Mouse (Mus musculus) heart, embryonic 11.5 days (tissue): ENCODE data around the gene Smad1. TPM values are rescaled to one million over a fixed set of nuclear protein-coding genes. Genes with fewer than 3 reads are reported as not detected.

Source experiments
- ATAC-seq: fragments of 200-750 bp; cut with Nextera tagmentation; replicated peaks from 2 replicates; pipeline ENCODE4 v1.8.0; 2017; ENCODE audit warnings: moderate library complexity; ENCODE audit not compliant: insufficient number of reproducible peaks, low FRiP score, low TSS enrichment
- H3K27ac ChIP-seq: fragments of 300-500 bp; sonication (generic); 2 replicates; pipeline ENCODE4 v1.5.1; 2014; ENCODE audit warnings: mild to moderate bottlenecking, low read depth, low read length
- H3K27me3 ChIP-seq: fragments of 300-500 bp; sonication (generic); 2 replicates; pipeline ENCODE4 v1.6.1; 2014; ENCODE audit warnings: mild to moderate bottlenecking, low read length, mixed read lengths; ENCODE audit not compliant: control insufficient read depth, insufficient read depth
- H3K36me3 ChIP-seq: fragments of 300-500 bp; sonication (generic); 2 replicates; pipeline ENCODE4 v1.6.1; 2014; ENCODE audit warnings: mild to moderate bottlenecking, low read length, moderate library complexity, mixed read lengths; ENCODE audit not compliant: control insufficient read depth, insufficient read depth
- H3K4me1 ChIP-seq: fragments of 300-500 bp; sonication (generic); 2 replicates; pipeline ENCODE4 v1.6.1; 2014; ENCODE audit warnings: low read length; ENCODE audit not compliant: control insufficient read depth, insufficient read depth
- H3K4me2 ChIP-seq: fragments of 300-500 bp; sonication (generic); 2 replicates; pipeline ENCODE4 v1.6.1; 2014; ENCODE audit warnings: mild to moderate bottlenecking, moderate library complexity
- H3K4me3 ChIP-seq: fragments of 300-500 bp; sonication (generic); 2 replicates; pipeline ENCODE4 v1.5.1; 2014; ENCODE audit warnings: low read depth, low read length
- H3K9ac ChIP-seq: fragments of 300-500 bp; sonication (generic); 2 replicates; pipeline ENCODE4 v1.6.1; 2014; ENCODE audit warnings: mild to moderate bottlenecking, low read depth, low read length, moderate library complexity
- H3K9me3 ChIP-seq: fragments of 300-500 bp; sonication (generic); replicated peaks from 2 replicates; pipeline ENCODE4 v1.6.1; 2016; ENCODE audit warnings: low read length; ENCODE audit not compliant: control insufficient read depth
- WGBS: fragments of 180-500 bp; shearing (Covaris S2); extraction: QIAGEN DNeasy Blood & Tissue Kit; methylation state at CpG from one replicate; pipeline ENCODE4 v1.1.7; 2014; ENCODE audit not compliant: insufficient replicate concordance; 5-methylcytosine and 5-hydroxymethylcytosine counted together
- polyA plus RNA-seq: library from polyadenylated mRNA; unstranded; fragments of >200 nt; fragmentation: Nextera tagmentation; extraction: Ambion mirVana; gene quantifications from 2 replicates; pipeline ENCODE4 v1.2.1, GENCODE M21; 2014

Gene Smad1
- polyA plus RNA-seq, 1 experiment from 2014 or later, result 23.0 TPM

DNA sequence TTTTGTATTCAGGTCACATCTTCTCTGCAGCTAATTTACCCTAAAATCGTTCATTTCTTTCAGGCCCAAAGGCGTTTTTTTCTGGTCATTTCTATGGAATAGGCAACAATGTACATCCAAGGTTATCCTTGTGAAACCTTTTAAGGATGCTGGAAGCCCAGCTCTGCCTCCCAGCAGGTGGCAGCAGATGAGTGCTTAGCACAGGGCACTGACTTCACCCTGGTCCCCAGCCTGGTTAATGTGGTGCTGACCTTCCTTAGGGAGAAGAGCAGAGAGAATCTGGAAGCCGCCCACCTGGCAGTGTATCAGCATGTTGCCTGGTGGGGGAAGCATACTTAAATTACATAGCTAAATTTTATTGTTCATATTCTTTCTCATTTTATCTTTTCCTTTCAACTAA, 101.6 kb downstream of the Smad1 start:
- Histone ChIP-seq H3K4me2 (no peak overlapping the region), H3K9ac (no peak overlapping the region), H3K4me3 (no peak overlapping the region), H3K27ac (no peak overlapping the region), H3K27me3 (no peaks in the 10 kb centered on the region), H3K4me1 (peaks cover 18% of the 10 kb centered on the region), H3K9me3 (no peaks in the 10 kb centered on the region), H3K36me3 (no peaks in the 10 kb centered on the region)
- 35% methylated on average over 3 of the region's 3 CpGs for WGBS
- ATAC-seq, result no peak

DNA sequence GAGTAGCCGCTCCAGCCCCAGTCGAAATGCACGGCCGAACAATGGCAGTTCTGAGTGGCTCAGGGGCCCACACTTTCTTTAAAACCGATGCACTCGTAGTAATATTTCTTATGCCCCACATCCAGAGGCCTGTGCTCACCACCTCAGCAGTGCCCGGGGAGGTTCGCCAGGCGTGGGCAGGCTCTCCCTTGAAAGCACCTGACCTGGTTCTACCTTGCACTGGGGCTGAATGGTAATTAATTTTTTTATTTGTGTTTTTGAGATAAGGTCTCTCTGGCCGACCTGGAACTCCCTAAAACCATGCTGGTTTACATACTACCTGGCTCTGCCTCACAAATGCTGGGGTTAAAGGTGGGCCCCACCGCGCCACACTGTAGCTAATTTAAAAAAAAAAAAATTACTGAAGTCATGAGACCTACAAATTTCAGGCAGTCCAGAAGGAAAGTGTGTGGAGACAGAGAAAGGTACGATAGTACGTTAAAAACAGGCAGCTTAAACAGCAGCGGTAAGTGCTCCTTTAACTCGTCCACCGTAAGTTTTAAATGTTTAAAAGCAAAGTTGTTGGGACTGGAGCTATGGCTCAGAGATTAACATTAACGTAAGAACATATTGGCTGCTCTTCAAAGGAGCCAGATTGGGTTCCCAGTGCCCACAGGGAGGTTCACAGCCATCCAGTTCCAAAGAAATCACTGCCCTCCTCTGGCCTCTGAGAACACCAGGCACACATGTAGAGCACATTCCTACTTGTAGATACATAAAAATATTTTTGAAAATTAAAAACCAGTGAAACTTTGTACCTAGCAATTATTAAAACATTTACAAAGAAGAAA, 103.8 kb downstream of the Smad1 start:
- H3K4me2 ChIP-seq, result peak overlapping the region; percentile 88
- H3K4me3 ChIP-seq, result peak overlapping the region; percentile 64
- H3K9ac ChIP-seq, result peak overlapping the region; percentile 85
- peaks cover 19% of the 10 kb centered on the region for H3K4me1 ChIP-seq
- H3K9me3 ChIP-seq, result no peaks in the 10 kb centered on the region
- H3K36me3 ChIP-seq, result no peaks in the 10 kb centered on the region
- peak overlapping the region; percentile 92 for H3K27ac ChIP-seq
- WGBS, result 15% methylated on average over 18 of the region's 18 CpGs
- ATAC-seq, result peak; percentile 7; the same call in 1 of the 2 replicates
- H3K27me3 ChIP-seq, result no peaks in the 10 kb centered on the region

GRCm38 (mm10) chr8:79294610-79295275, 104.6 kb downstream of the Smad1 start, which contains the start of gene Mmaa:
Gene Mmaa, minus strand, starts transcription at chr8:79294937.
- WGBS, result under 1% methylated on average over 74 of the region's 74 CpGs
- H3K4me1 ChIP-seq, result peaks cover 19% of the 10 kb centered on the region
- no peaks in the 10 kb centered on the region for H3K9me3 ChIP-seq
- no peaks in the 10 kb centered on the region for H3K36me3 ChIP-seq
- H3K9ac ChIP-seq, result peak within 1 kb of the TSS; percentile 85
- peak within 1 kb of the TSS; percentile 88 for H3K4me2 ChIP-seq
- H3K27ac ChIP-seq, result peak within 1 kb of the TSS; percentile 92
- ATAC-seq, result peak; percentile 97
- H3K4me3 ChIP-seq, result peak within 1 kb of the TSS; percentile 64
- H3K27me3 ChIP-seq, result no peaks in the 10 kb centered on the region

GRCm38 (mm10) chr8:79293841-79294240, 105.5 kb downstream of the Smad1 start:
- no peaks in the 10 kb centered on the region for H3K27me3 ChIP-seq
- no peak overlapping the region for H3K9ac ChIP-seq
- H3K36me3 ChIP-seq, result no peaks in the 10 kb centered on the region
- no peak for ATAC-seq
- 66% methylated on average over 3 of the region's 3 CpGs for WGBS
- H3K4me3 ChIP-seq, result peak overlapping the region; percentile 64
- H3K27ac ChIP-seq, result peak overlapping the region; percentile 92; the same call in 1 of the 2 replicates
- peak overlapping the region; percentile 65 for H3K4me2 ChIP-seq
- H3K9me3 ChIP-seq, result no peaks in the 10 kb centered on the region
- H3K4me1 ChIP-seq, result peaks cover 19% of the 10 kb centered on the region

DNA sequence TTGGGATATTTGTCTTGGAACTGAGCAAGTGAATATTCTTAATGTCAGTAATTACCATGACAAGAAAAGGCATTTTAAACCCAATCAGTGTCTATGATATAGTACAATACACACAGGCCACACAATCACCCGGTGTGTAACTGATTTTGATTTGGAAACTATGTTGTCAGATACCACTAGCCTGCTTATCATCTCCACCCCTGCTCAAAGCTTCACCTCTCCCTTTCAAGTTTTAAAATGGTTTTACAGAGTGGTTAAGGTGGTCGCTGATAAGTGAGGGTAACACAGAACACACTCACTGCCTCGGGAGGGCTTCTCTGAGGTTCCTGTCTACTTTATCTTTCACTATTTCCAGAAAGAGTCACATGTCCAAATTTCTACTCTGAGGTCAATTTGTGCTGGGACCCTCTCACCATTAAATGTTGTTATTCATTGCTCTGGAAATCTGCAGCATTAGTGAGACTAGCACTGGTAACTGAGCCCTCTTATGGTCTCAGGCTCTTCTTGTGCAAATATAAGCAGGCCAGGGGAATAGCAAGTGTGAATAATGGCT, 106.5 kb downstream of the Smad1 start:
- Histone ChIP-seq H3K4me1 (peaks cover 19% of the 10 kb centered on the region), H3K4me2 (peak overlapping the region; percentile 12; the same call in 1 of the 2 replicates), H3K36me3 (no peaks in the 10 kb centered on the region), H3K4me3 (no peak overlapping the region), H3K27ac (peak overlapping the region; percentile 7; the same call in 1 of the 2 replicates), H3K9me3 (no peaks in the 10 kb centered on the region), H3K27me3 (no peaks in the 10 kb centered on the region), H3K9ac (no peak overlapping the region)
- no peak for ATAC-seq
- 39% methylated on average over 3 of the region's 3 CpGs for WGBS

DNA sequence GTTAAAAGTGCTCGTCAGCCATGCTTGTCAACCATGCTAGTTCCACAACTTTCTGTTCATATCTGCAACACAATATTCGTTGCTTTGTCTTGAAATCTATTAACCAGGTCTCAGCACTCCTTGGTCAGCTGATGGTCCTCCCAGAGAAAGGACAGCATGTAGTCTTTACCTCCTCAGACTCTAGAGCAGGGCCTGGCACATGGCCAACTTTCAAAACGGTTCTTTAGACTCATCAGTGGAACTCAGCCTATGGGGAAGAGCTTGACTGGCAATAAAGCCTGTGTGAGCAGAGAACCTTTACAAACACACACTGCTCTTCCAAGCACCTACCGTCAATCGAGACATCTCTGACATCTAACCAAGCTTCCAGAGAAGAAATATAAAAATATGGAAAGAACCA, 109.7 kb downstream of the Smad1 start:
- peaks cover 14% of the 10 kb centered on the region for H3K4me1 ChIP-seq
- H3K27me3 ChIP-seq, result no peaks in the 10 kb centered on the region
- no peak overlapping the region for H3K4me2 ChIP-seq
- no peaks in the 10 kb centered on the region for H3K9me3 ChIP-seq
- ATAC-seq, result no peak
- WGBS, result 74% methylated on average over 5 of the region's 5 CpGs
- H3K27ac ChIP-seq, result no peak overlapping the region
- H3K36me3 ChIP-seq, result no peaks in the 10 kb centered on the region
- no peak overlapping the region for H3K4me3 ChIP-seq
- no peak overlapping the region for H3K9ac ChIP-seq

DNA sequence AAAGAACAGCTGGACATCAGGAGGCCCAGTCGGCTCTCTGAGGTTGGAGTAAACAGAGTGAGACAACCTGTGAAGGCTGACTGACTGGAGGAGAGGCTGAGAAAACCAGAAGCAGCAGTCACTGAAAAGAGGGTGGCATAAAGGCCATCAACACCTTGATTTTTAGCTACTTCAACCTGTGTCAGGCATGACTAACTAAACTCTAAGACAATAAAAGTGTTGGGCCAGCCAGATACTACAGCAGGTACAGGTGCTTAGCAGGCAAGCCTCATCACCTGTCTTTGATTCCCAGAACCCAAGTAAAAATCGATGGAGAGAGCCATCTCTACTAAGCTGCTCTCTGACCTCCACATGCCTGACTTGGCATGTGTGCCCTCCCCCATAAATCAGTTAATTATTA, 110.6 kb downstream of the Smad1 start:
- Histone ChIP-seq H3K4me2 (no peak overlapping the region), H3K9ac (no peak overlapping the region), H3K4me1 (peaks cover 12% of the 10 kb centered on the region), H3K36me3 (no peaks in the 10 kb centered on the region), H3K27ac (no peak overlapping the region), H3K4me3 (no peak overlapping the region), H3K9me3 (no peaks in the 10 kb centered on the region), H3K27me3 (no peaks in the 10 kb centered on the region)
- ATAC-seq, result no peak
- WGBS, result 70% methylated on average over 2 of the region's 2 CpGs
